Mouse (Mus musculus): ENCODE results near the gene Tmprss2.

The Tmprss2 gene

DNA sequence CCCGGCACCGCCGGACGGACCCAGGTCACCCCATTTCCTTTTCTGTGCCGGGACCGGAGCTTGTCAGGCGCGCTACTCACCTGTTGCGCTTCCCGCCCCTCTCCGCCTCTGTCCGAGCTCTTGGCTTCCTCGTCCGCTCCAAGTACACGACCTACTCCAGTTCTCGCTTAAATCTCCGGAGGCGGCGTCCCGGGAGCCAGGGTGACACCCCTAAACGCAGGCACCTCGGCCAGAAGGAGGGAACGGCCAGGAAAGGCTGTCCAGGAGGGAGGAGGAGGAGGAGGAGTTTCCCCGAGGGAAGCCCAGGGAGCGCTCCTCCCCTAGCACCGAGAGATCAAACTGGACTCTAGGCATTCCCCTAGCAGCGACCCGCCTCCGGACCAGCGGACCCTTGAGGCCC, at the start of gene Tmprss2:
Gene Tmprss2, minus strand, starts transcription at position 257 of the 400 bp plus-strand sequence.
- peak; percentile 18 for DNase-seq (ENCODE audit: low read depth, low spot score)

- DNase-seq (ENCODE audit: low read depth, low spot score), result peak; percentile 87
These were observed 48.2 kb upstream of the Tmprss2 start for GRCm38 (mm10) chr16:97659225-97659658.

DNA sequence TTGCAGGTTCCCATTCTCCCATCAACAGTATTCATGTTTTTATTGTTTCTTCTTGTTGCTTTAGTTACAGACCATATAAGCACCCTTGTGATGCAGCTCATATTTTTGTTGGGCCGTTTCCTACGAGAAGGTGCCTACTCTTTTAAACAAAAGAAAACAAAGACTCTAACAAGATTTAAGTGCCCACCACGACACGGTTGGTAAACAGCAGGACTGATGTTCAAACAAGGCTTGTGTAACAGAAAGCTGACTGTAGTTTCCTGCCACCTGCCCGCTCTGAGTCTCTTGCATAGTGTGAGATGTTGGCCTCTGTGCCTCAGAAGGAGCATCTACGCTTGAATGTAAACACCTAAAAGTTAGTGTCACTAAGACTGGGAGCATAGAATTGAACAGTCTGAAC, 47.5 kb upstream of the Tmprss2 start:
- DNase-seq (ENCODE audit: low read depth, low spot score), result no peak

DNA sequence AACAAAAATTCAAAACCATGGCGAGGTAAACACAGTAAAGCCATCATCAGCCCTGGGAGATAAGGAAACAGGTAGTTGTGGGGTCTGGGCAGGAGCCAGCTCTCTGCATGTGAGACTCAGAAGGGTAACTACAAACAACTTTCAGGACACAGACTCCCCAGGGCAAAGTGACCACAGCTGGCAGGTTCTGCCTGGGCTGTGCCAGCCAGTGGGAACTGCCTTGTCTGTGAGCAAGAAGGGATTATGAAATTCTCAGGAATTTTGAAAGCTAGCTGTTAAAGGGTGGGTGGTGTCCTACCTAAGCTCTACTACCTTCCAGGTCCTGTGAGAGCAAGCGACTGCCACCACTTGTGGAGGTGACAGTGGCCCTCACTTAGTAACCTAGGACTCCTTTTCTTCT, 44.8 kb upstream of the Tmprss2 start:
- DNase-seq (ENCODE audit: low read depth, low spot score), result no peak

DNA sequence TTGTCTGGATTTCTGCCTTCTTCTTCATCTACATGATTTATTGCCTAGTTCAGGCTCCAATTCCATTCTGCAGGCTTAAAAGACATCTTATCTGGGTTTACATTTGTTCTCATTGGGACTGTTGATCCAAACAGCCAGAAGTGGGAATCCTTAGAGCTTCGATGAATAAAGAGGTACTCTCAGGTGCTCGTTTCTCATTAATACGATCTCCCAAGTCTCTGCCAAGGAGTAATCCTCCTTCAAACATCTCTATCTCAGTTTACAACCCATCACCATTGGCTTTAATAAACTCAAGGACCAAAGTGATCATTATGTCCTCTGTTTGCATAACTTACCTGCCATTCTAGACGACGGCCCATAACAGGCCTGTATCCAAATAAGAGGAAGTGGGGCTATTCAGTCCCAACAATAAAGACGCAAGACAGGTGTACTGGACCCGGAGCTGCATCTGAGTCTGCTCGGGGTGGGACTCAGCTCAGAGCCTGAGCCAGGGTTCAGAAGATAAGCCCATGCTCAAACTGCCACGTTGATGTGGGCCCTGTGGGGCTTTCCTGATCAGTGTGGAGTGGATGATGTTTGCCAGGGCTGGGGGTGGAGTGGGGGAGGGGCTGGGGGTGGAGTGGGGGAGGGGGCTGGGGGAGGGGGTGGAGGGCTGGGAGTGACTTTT, 38.7 kb upstream of the Tmprss2 start:
- DNase-seq (ENCODE audit: low read depth, low spot score), result no peak

- DNase-seq (ENCODE audit: low read depth, low spot score), result no peak
These were observed 33.7 kb upstream of the Tmprss2 start for GRCm38 (mm10) chr16:97644681-97645080.

DNA sequence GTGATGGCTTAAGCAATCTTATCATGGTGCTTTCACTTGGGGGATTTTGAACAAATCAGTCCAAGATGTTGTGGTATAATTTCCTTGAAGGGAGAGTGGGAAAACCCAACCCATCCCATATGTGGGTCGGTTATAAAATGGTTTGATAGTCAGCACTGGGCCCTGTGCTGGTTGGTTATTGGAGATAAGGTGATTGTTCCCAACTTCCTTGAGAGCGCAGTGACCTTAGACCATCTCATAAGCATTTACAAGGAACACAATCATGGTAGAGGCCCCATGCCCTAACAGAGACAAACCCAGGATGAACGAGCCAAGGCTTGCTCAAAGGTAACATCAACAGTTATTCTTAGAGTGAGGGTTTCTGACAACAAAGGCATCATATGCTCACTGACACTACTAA, 28.6 kb upstream of the Tmprss2 start:
- DNase-seq (ENCODE audit: low read depth, low spot score), result no peak

DNA sequence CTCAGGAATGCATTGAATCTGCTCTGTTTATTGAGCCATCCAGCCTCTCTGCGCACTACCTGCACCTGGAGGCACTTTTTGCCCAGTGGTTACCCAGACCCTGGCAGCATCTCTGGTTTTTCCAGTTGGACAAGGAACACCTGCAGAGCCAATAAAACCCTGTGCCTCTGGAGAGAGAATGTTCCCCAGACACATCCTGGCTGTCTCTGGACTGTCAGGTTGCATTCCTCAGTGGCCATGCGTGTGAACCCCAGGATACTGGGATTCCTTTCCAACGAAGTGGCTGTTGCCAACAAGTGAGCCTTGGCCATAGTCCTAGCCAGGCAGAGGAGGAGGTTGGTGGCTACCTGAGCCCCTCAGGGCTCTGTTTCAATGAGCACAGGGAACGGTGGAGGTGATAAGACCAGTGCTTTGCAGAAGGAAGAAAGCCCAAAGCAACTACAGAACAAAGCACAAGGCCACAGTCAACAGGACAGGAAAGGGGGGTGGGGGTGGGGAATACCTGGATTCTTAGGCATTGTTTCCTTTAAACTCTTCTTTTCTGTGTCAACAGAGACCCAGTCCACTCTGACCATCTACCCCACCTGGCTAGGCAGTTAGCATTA, 22.0 kb upstream of the Tmprss2 start:
- DNase-seq (ENCODE audit: low read depth, low spot score), result no peak

- DNase-seq (ENCODE audit: low read depth, low spot score), result no peak
These were observed 12.2 kb upstream of the Tmprss2 start for GRCm38 (mm10) chr16:97623166-97623565.

- DNase-seq (ENCODE audit: low read depth, low spot score), result no peak
These were observed 11.4 kb upstream of the Tmprss2 start for GRCm38 (mm10) chr16:97622383-97622889.

DNA sequence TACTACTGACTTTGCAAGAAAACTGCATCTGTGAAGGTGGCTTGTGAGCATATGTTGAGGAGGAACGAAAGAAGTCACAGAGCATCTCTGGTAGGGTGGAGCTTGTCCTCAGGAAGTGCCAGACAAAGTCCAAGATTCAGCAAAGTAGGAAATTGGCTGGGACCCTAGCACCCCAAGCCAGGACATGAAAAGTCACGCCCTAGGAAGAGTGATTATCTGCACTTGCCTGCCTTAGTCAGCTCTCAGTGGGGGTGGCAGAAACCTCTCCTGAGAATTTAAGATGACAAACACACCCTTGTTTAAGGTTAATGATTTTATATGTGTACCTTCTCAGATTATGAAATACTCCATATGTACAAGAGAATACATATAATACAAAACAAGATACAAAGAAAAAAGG, 7.3 kb upstream of the Tmprss2 start:
- no peak for DNase-seq (ENCODE audit: low read depth, low spot score)

DNA sequence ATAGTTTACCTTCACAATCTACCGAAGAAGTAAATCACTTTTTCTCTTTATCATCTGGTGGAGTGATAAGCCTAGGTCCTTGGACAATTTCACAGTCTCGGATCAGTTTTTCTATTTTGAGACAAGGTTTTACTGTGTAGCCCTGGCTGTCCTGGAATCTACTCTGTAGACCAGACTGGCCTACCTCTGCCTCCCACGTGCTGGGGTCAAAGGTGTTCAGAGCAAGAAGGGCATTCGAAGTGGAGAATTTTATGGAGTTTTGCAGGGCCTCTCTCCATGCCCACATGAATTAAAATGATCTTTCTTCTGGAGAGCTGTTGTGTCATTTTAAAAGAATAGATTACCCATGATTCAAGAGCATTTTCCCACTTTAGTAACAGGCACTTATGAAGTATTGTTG, 1.0 kb upstream of the Tmprss2 start:
- DNase-seq (ENCODE audit: low read depth, low spot score), result no peak

- DNase-seq (ENCODE audit: low read depth, low spot score), result no peak
These were observed 749 bp downstream of the Tmprss2 start for GRCm38 (mm10) chr16:97610246-97610645.

DNA sequence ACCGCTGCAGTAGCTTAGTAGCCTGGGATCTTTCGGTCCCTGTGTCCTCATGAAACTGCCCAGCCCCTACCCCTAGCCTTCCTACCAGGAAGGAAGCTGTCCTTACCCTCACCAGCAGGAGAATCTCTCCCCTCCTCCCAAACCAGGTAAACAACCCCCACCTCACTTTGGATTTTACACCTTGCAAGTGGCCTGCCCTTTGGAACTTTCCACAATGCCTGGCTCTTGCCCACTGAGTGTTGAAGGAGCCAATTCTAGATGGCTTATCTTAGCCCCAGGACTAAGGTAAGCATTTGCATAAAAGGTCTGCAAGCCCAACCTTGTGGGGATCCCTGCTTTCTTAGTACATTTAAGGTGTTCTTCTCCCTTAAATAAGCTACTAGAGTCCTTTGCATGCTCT, 1.3 kb downstream of the Tmprss2 start:
- no peak for DNase-seq (ENCODE audit: low read depth, low spot score)

DNA sequence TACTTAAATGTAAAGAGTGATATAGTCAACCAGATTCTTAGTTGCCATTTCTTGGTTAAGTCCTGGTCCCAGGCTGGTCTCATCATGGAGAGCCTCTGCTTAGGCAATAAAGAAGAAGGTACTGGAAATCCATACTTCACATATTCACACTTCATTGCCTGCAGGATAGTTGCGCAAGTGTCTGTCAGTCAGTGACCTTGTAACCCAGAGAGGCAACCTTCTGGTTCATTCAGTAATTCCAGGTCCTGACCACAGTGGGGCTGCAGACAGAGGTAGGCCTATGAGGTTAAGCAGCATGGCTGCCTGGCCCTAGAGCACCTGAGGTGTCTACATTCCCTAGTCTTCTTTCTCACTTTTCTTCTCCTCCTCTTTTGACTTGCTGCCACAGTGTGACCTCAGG, 3.0 kb downstream of the Tmprss2 start:
- DNase-seq (ENCODE audit: low read depth, low spot score), result no peak

- no peak for DNase-seq (ENCODE audit: low read depth, low spot score)
These were observed 4.2 kb downstream of the Tmprss2 start for GRCm38 (mm10) chr16:97606829-97607228.

GRCm38 (mm10) chr16:97605957-97606721, 4.9 kb downstream of the Tmprss2 start:
- DNase-seq (ENCODE audit: low read depth, low spot score), result no peak

- no peak for DNase-seq (ENCODE audit: low read depth, low spot score)
These were observed 8.7 kb downstream of the Tmprss2 start for GRCm38 (mm10) chr16:97602256-97602655.

DNA sequence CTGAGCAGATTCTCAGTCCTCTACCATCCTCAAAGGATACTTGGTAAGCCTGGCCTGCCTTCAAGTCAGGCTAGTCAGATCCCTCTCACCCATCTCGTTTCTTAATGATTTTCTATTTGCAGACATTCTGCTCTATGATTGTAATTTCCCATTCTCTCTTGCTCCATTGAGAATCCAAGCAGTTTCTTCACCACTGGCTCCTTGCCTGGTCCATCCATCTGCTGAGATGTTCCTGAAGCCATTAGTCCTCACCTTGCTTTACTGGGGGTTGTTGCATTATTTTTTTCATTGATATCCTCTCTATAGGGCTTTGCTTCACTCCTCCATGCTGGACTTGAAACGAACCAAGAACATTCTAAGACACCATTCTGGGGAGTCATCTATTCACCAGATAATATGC, 10.4 kb downstream of the Tmprss2 start:
- DNase-seq (ENCODE audit: low read depth, low spot score), result no peak

DNA sequence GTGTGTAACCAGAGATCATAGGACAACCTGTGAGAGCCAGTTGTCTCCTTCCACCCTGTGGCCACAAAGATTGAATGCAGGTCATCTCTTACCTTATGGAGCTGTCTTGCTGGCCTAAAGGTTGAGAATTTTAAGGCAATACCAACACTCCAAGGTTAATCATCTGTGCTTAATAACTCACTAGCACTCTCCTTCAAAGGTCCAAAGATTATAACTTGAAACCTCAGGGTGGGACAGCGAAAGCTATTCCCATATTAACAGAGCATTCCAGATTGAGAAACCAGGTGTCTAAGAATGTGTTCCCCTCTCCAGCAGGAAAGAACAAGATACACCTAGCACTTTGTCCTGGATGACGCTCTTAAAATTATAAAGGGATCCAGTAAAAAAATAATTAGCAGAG, 12.9 kb downstream of the Tmprss2 start:
- DNase-seq (ENCODE audit: low read depth, low spot score), result no peak

DNA sequence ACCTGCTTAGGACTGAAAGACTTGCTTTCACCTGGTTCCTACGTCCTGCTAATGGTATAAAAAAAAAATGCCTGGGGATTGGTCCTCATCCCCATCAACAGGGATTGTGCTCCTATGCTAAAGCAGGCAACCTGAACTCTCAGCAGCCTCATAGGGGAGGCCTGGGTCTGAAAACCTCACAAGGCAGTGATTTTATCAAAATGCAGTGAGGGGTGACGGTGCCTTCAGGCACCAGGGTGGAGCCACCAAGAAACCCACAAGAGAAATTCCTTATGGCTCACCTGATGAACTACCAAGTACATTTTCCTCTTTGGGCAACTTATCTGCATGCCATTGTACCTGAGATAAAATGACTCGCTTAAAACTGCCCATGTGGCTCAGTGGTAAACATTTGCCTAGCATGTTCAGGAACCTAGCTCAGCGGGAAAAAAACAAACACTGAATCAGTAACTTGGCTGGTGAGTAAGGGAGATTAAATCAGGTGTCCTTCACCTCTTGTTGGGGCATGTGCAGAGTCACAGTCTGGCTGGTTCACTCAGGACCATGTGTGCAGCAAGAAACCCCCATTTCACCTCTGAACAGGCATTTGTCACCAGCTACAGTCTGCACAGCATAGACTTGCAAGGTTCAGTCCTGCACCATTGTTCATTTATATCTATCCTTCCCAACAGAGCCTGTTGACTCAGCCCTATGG, 17.0 kb downstream of the Tmprss2 start:
- DNase-seq (ENCODE audit: low read depth, low spot score), result no peak

GRCm38 (mm10) chr16:97593057-97593456, 17.9 kb downstream of the Tmprss2 start:
- DNase-seq (ENCODE audit: low read depth, low spot score), result peak; percentile 84

All from ZHBTc4 (cell line).